Mouse (Mus musculus): Measurements from ENCODE around the gene Zfp970.
A peak's percentile ranks its signal among the peaks of the same experiment; 100 is the strongest.
"Not testable (repeated sequence)": the region's sequence is repeated elsewhere in the genome, so short reads cannot be mapped to it uniquely, and the experiment has no call there.

Zfp970 gene

GRCm38 (mm10) chr2:177464676-177465075 lies at the start of gene Zfp970:
TSS of gene Zfp970 (plus strand) at chr2:177464733.
- DNase-seq, result not testable (repeated sequence)

- not testable (repeated sequence) for DNase-seq
Observed at GRCm38 (mm10) chr2:177468222-177468621, 3.7 kb downstream of the Zfp970 start.

GRCm38 (mm10) chr2:177472261-177472660 lies 7.7 kb downstream of the Zfp970 start:
- DNase-seq, result not testable (repeated sequence)

GRCm38 (mm10) chr2:177481971-177482370 lies 17.4 kb downstream of the Zfp970 start:
- not testable (repeated sequence) for DNase-seq

- not testable (repeated sequence) for DNase-seq
Observed at GRCm38 (mm10) chr2:177483238-177483948, 18.9 kb downstream of the Zfp970 start.

GRCm38 (mm10) chr2:177498067-177498466 lies 33.5 kb downstream of the Zfp970 start, which contains the start of gene Gm14403:
TSS of gene Gm14403 (plus strand) at chr2:177498215.
- peak; percentile 11 for DNase-seq

- DNase-seq, result not testable (repeated sequence)
Observed at GRCm38 (mm10) chr2:177499182-177499581, 34.6 kb downstream of the Zfp970 start.

GRCm38 (mm10) chr2:177505211-177505719 lies 40.7 kb downstream of the Zfp970 start:
- DNase-seq, result not testable (repeated sequence)

GRCm38 (mm10) chr2:177511381-177511780 lies 46.8 kb downstream of the Zfp970 start:
- not testable (repeated sequence) for DNase-seq

- not testable (repeated sequence) for DNase-seq
Observed at GRCm38 (mm10) chr2:177511972-177512371, 47.4 kb downstream of the Zfp970 start.

- not testable (repeated sequence) for DNase-seq
Observed at GRCm38 (mm10) chr2:177513991-177514479, 49.5 kb downstream of the Zfp970 start.

GRCm38 (mm10) chr2:177517746-177518145 lies 53.2 kb downstream of the Zfp970 start:
- not testable (repeated sequence) for DNase-seq

- not testable (repeated sequence) for DNase-seq
Observed at GRCm38 (mm10) chr2:177518354-177518753, 53.8 kb downstream of the Zfp970 start.

- DNase-seq, result not testable (repeated sequence)
Observed at GRCm38 (mm10) chr2:177518960-177519359, 54.4 kb downstream of the Zfp970 start.

- no peak for DNase-seq
Observed at GRCm38 (mm10) chr2:177520035-177520434, 55.5 kb downstream of the Zfp970 start.

GRCm38 (mm10) chr2:177523061-177523460 lies 58.5 kb downstream of the Zfp970 start:
- no peak for DNase-seq

- not testable (repeated sequence) for DNase-seq
Observed at GRCm38 (mm10) chr2:177523674-177524073, 59.1 kb downstream of the Zfp970 start.

- not testable (repeated sequence) for DNase-seq
Observed at GRCm38 (mm10) chr2:177524171-177524570, 59.6 kb downstream of the Zfp970 start.

Measured in liver (tissue).